Mouse (Mus musculus): ENCODE data around the gene Mlst8. TPM values are rescaled to one million over a fixed set of nuclear protein-coding genes. Genes with fewer than 3 reads are reported as not detected.
A peak's percentile ranks its signal among the peaks of the same experiment; 100 is the strongest.
"Not testable (repeated sequence)": the region's sequence is repeated elsewhere in the genome, so short reads cannot be mapped to it uniquely, and the experiment has no call there.

The Mlst8 gene
- total and polyA plus RNA-seq, 2 experiments from 2014 or later, result 26.3 to 55.3 TPM

DNA sequence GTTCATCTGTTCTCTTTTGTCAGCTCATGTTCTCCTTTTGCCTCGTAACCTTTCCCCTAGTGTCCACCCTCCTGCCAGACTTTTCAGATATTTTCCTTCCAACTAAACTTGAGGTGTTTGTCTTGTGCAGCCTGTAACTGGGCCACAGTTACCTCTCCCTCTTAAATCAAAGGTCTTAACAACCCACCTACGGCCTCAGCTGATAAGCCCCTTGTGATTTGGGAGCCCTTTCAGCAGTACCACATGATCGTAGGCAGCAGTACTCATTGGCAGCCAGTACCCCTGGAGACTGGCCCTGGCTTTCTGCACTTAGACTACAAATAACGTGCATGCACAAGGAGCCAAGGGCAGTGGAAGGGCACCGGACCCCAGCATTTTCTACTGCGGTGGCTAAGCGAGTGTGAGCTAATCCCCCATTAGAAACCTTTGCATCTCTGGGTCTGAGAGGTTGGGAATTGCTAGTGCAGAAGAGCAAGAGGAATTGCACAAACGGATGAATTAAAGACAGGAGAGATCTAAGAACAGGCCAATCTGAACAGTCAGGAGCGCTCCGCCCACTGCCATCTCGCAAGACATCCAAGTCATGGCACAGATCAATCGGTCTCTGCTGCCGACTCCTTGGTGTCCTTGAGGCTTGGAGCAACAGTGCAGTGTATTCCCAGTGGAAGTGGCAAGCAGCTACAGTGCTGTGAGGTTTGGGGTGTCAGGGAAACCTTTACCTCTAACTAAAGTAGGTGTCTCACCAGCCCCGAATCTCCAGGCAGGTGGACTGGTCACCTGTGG lies 49.5 kb downstream of the Mlst8 start:
- peak overlapping the region; percentile 45; the same call in 1 of the 2 replicates for H3K27ac ChIP-seq
- no peak overlapping the region for H3K4me2 ChIP-seq (ENCODE audit: low read depth, low read length)
- DNase-seq (ENCODE audit: low spot score), result peak; percentile 32
- H3K4me3 ChIP-seq (ENCODE audit: low read length), result no peak overlapping the region
- H3K9me3 ChIP-seq (ENCODE audit: low read length), result no peaks in the 10 kb centered on the region
- H3K27me3 ChIP-seq (ENCODE audit: insufficient read depth, low read length), result no peaks in the 10 kb centered on the region
- ATAC-seq, result no peak
- H3K4me1 ChIP-seq (ENCODE audit: insufficient read depth, low read length), result no peaks in the 10 kb centered on the region
- no peak overlapping the region for H3K9ac ChIP-seq (replicated peaks; ENCODE audit: low read length)
- no peak for TF ChIP-seq CTCF (IDR thresholded peaks at IDR 0.05; ENCODE audit: low read depth)
- peaks cover 5% of the 10 kb centered on the region; the same call in 1 of the 2 replicates for H3K36me3 ChIP-seq (ENCODE audit: insufficient read depth, low read length)
- 74% methylated on average over 14 of the region's 14 CpGs for WGBS

DNA sequence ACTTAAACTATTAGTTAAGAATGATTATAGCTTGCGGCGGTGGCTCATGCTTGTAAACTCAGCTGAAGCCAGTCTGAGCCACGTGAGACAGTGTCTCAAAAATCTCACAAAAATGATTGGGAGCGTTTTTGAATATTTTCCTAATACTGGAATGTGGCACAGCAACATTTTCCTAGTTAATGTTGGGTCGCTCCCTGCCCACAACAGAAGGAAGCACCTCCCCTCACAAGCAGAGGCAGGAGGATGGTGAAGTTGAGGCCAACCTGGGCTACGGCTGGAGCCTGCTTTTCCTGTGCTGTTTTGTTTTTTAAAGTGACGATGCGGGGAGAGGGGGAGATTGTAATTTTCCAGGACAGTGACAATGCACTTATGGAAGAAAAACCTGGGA lies 51.7 kb downstream of the Mlst8 start:
- WGBS, result 2% methylated on average over 8 of the region's 8 CpGs

DNA sequence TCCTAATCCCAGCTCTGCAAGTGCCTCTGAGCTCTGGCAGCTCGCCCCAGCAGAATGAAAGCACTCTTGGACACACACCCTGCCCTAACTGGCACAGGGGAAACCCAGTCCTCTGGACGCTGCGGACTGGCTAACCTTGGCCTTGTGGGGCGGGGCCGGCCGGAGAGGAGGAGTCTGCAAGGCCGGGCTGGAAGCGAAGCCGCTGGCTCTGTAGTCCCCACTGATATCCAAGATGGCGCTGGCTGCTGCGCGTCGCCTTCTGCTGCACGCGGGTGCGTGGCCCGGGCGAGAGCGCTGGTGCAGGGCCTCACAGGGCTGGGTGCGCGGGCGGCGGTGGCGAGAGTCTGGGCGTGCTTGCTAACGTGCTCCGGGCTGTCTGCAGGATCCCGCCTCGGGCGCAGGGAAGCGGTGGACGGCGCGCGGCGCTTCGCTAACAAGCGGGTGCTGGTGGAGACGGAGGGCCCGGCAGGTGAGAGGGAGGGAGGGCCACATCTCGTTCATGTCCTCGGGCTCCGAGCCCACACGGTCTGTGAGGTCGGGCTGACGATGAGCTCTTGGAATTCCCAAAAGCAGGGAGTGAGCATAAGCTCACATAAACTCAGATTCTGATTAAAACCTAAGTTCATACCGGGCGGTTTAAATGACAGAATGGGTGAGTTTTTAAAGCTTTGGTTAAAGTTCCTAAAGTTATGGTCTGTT lies 52.3 kb downstream of the Mlst8 start, which contains the start of gene Eci1:
Gene Eci1, plus strand, starts transcription at position 171 of the 699 bp plus-strand sequence.
- Histone ChIP-seq H3K36me3 (ENCODE audit: insufficient read depth, low read length) (peaks cover 25% of the 10 kb centered on the region), H3K4me3 (ENCODE audit: low read length) (peak within 1 kb of the TSS; percentile 71), H3K9ac (replicated peaks; ENCODE audit: low read length) (peak within 1 kb of the TSS; percentile 80), H3K4me2 (ENCODE audit: low read depth, low read length) (peak within 1 kb of the TSS; percentile 71), H3K27me3 (ENCODE audit: insufficient read depth, low read length) (no peaks in the 10 kb centered on the region), H3K9me3 (ENCODE audit: low read length) (no peaks in the 10 kb centered on the region), H3K4me1 (ENCODE audit: insufficient read depth, low read length) (no peaks in the 10 kb centered on the region), H3K27ac (peak within 1 kb of the TSS; percentile 96)
- DNase-seq (ENCODE audit: low spot score), result peak; percentile 94
- no peak for TF ChIP-seq CTCF (IDR thresholded peaks at IDR 0.05; ENCODE audit: low read depth)
- ATAC-seq, result peak; percentile 99
- under 1% methylated on average over 48 of the region's 48 CpGs for WGBS

More for the DNA sequence above, 51.7 kb downstream of the Mlst8 start:
- H3K36me3 ChIP-seq (ENCODE audit: insufficient read depth, low read length), result peaks cover 20% of the 10 kb centered on the region
- no peaks in the 10 kb centered on the region for H3K4me1 ChIP-seq (ENCODE audit: insufficient read depth, low read length)
- ATAC-seq (no peak), DNase-seq (ENCODE audit: low spot score) (no peak)
- H3K27me3 ChIP-seq (ENCODE audit: insufficient read depth, low read length), result no peaks in the 10 kb centered on the region
- H3K9ac ChIP-seq (replicated peaks; ENCODE audit: low read length), result peak overlapping the region; percentile 80; the same call in 1 of the 2 replicates
- no peak for TF ChIP-seq CTCF (IDR thresholded peaks at IDR 0.05; ENCODE audit: low read depth)
- no peaks in the 10 kb centered on the region for H3K9me3 ChIP-seq (ENCODE audit: low read length)
- H3K27ac ChIP-seq, result peak overlapping the region; percentile 96; the same call in 1 of the 2 replicates
- peak overlapping the region; percentile 71 for H3K4me2 ChIP-seq (ENCODE audit: low read depth, low read length)
- H3K4me3 ChIP-seq (ENCODE audit: low read length), result peak overlapping the region; percentile 71

DNA sequence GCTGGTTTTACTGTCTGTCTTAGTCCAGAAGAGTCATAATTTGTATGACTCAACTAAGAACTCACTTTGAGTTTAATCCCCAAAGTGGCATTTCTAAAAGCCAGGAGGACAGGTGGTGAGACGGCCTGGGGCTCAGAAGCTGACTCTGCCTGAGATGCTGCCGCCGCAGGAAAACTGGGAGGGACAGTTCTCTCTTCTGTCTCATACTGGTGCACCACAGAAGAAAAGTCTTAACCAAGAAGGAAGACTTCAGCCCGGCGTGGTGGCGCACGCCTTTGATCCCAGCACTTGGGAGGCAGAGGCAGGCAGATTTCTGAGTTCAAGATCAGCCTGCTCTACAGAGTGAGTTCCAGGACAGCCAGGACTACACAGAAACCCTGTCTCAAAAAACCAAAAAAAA lies 53.0 kb downstream of the Mlst8 start:
- no peak overlapping the region for H3K4me3 ChIP-seq (ENCODE audit: low read length)
- peaks cover 32% of the 10 kb centered on the region for H3K36me3 ChIP-seq (ENCODE audit: insufficient read depth, low read length)
- H3K9ac ChIP-seq (replicated peaks; ENCODE audit: low read length), result no peak overlapping the region; the same call in 1 of the 2 replicates
- peak overlapping the region; percentile 96; the same call in 1 of the 2 replicates for H3K27ac ChIP-seq
- ATAC-seq (no peak), DNase-seq (ENCODE audit: low spot score) (no peak)
- no peaks in the 10 kb centered on the region for H3K4me1 ChIP-seq (ENCODE audit: insufficient read depth, low read length)
- no peaks in the 10 kb centered on the region for H3K9me3 ChIP-seq (ENCODE audit: low read length)
- no peak for TF ChIP-seq CTCF (IDR thresholded peaks at IDR 0.05; ENCODE audit: low read depth)
- H3K27me3 ChIP-seq (ENCODE audit: insufficient read depth, low read length), result no peaks in the 10 kb centered on the region
- H3K4me2 ChIP-seq (ENCODE audit: low read depth, low read length), result peak overlapping the region; percentile 71; the same call in 1 of the 2 replicates
- WGBS, result 86% methylated on average over 7 of the region's 7 CpGs

DNA sequence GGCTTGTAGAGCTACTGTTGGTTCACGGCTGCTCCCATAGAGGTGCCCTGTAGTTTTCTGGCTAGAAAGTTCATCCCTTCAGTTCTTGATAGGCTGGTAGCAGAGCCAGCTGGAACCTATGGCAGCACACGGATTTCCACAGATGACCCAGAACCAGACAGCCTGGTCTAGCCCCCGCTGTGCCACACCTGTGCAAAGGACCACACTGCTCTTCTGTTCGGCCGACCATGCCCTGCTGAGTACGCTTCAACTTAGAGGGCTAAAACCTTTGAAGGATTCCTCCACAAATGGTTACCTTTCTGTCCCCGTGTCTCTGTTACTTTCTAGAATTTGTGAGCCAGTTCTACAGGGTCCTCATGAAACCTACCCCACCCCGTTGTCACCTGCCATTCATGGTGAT lies 53.6 kb downstream of the Mlst8 start:
- 86% methylated on average over 4 of the region's 8 CpGs for WGBS
- not testable (repeated sequence) for H3K27me3 ChIP-seq (ENCODE audit: insufficient read depth, low read length); ATAC-seq; H3K9ac ChIP-seq (replicated peaks; ENCODE audit: low read length); H3K4me2 ChIP-seq (ENCODE audit: low read depth, low read length); H3K9me3 ChIP-seq (ENCODE audit: low read length); H3K4me1 ChIP-seq (ENCODE audit: insufficient read depth, low read length); DNase-seq (ENCODE audit: low spot score); H3K27ac ChIP-seq; H3K4me3 ChIP-seq (ENCODE audit: low read length)
- peaks cover 38% of the 10 kb centered on the region for H3K36me3 ChIP-seq (ENCODE audit: insufficient read depth, low read length)

DNA sequence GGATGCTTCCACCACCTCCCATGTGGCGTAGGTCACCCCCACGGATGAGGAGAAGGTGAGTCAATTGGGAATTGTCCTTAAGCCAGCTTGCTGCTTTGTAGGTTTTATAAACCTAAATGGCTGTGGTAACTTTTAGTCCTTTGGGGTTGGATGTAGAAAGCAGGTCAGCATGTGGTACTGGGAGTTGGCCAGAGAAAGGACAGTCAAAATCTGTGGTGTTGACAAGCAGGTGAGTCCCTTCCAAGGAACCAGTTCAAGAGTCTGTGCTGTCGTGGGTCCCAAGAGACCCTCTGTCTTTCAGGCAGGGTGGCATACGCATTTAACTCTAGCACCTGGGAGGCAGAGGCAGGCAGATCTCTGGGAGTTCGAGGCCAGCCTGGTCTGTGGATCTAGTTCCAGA lies 54.4 kb downstream of the Mlst8 start:
- no peak for TF ChIP-seq CTCF (IDR thresholded peaks at IDR 0.05; ENCODE audit: low read depth)
- Histone ChIP-seq H3K4me3 (ENCODE audit: low read length) (no peak overlapping the region), H3K27me3 (ENCODE audit: insufficient read depth, low read length) (no peaks in the 10 kb centered on the region), H3K27ac (no peak overlapping the region), H3K9ac (replicated peaks; ENCODE audit: low read length) (no peak overlapping the region), H3K4me1 (ENCODE audit: insufficient read depth, low read length) (no peaks in the 10 kb centered on the region), H3K9me3 (ENCODE audit: low read length) (no peaks in the 10 kb centered on the region), H3K36me3 (ENCODE audit: insufficient read depth, low read length) (peaks cover 46% of the 10 kb centered on the region), H3K4me2 (ENCODE audit: low read depth, low read length) (no peak overlapping the region)
- ATAC-seq (no peak), DNase-seq (ENCODE audit: low spot score) (no peak)
- WGBS, result 92% methylated on average over 5 of the region's 5 CpGs

Other genes starting within 250 kb of the Mlst8 start
- 6.8 and 10.2 TPM in 2 replicates for gene Ccnf, start 227.6 kb downstream of the Mlst8 start, total RNA-seq (2014; rRNA removed)
- 7.1 and 7.6 TPM in 2 replicates for gene Ccnf, start 227.6 kb downstream of the Mlst8 start, polyA plus RNA-seq (2015; fragmentation: Nextera tagmentation; extraction: Ambion mirVana)
- gene Abca17, start 128.0 kb downstream of the Mlst8 start, total RNA-seq (2014; rRNA removed), result 0.90 and 1.5 TPM in 2 replicates
- 1.0 and 1.2 TPM in 2 replicates for gene Abca17, start 128.0 kb downstream of the Mlst8 start, polyA plus RNA-seq (2015; fragmentation: Nextera tagmentation; extraction: Ambion mirVana)
- 98.9 and 102 TPM in 2 replicates for gene Abca3, start 127.1 kb downstream of the Mlst8 start, total RNA-seq (2014; rRNA removed)
- gene Abca3, start 127.1 kb downstream of the Mlst8 start, polyA plus RNA-seq (2015; fragmentation: Nextera tagmentation; extraction: Ambion mirVana), result 26.1 and 27.3 TPM in 2 replicates
- 234 and 244 TPM in 2 replicates for gene Rnps1, start 64.5 kb downstream of the Mlst8 start, total RNA-seq (2014; rRNA removed)
- gene Rnps1, start 64.5 kb downstream of the Mlst8 start, polyA plus RNA-seq (2015; fragmentation: Nextera tagmentation; extraction: Ambion mirVana), result 287 and 295 TPM in 2 replicates
- gene Eci1, start 52.4 kb downstream of the Mlst8 start, total RNA-seq (2014; rRNA removed), result 45.2 and 47.9 TPM in 2 replicates
- 56.8 and 60.6 TPM in 2 replicates for gene Eci1, start 52.4 kb downstream of the Mlst8 start, polyA plus RNA-seq (2015; fragmentation: Nextera tagmentation; extraction: Ambion mirVana)
- gene Dnase1l2, start 36.0 kb downstream of the Mlst8 start, total RNA-seq (2014; rRNA removed), result 4.7 and 7.0 TPM in 2 replicates
- 0.71 and 1.1 TPM in 2 replicates for gene Dnase1l2, start 36.0 kb downstream of the Mlst8 start, polyA plus RNA-seq (2015; fragmentation: Nextera tagmentation; extraction: Ambion mirVana)
- gene E4f1, start 8.8 kb downstream of the Mlst8 start, total RNA-seq (2014; rRNA removed), result 32.4 and 36.3 TPM in 2 replicates
- 28.0 and 33.5 TPM in 2 replicates for gene E4f1, start 8.8 kb downstream of the Mlst8 start, polyA plus RNA-seq (2015; fragmentation: Nextera tagmentation; extraction: Ambion mirVana)
- gene Pgp, start 8.7 kb downstream of the Mlst8 start, total RNA-seq (2014; rRNA removed), result 71.7 and 74.1 TPM in 2 replicates
- gene Pgp, start 8.7 kb downstream of the Mlst8 start, polyA plus RNA-seq (2015; fragmentation: Nextera tagmentation; extraction: Ambion mirVana), result 94.1 and 97.6 TPM in 2 replicates
- gene Bricd5, start 5.2 kb downstream of the Mlst8 start, total RNA-seq (2014; rRNA removed), result 0.47 and 4.0 TPM in 2 replicates
- gene Bricd5, start 5.2 kb downstream of the Mlst8 start, polyA plus RNA-seq (2015; fragmentation: Nextera tagmentation; extraction: Ambion mirVana), result 1.3 and 1.4 TPM in 2 replicates
- gene Caskin1, start 9.5 kb upstream of the Mlst8 start, total RNA-seq (2014; rRNA removed), result 152 and 163 TPM in 2 replicates
- 42.1 and 43.7 TPM in 2 replicates for gene Caskin1, start 9.5 kb upstream of the Mlst8 start, polyA plus RNA-seq (2015; fragmentation: Nextera tagmentation; extraction: Ambion mirVana)
- gene Traf7, start 48.9 kb upstream of the Mlst8 start, total RNA-seq (2014; rRNA removed), result 159 and 165 TPM in 2 replicates
- 64.0 and 66.1 TPM in 2 replicates for gene Traf7, start 48.9 kb upstream of the Mlst8 start, polyA plus RNA-seq (2015; fragmentation: Nextera tagmentation; extraction: Ambion mirVana)
- 2.7 and 4.0 TPM in 2 replicates for gene Rab26, start 55.1 kb upstream of the Mlst8 start, total RNA-seq (2014; rRNA removed)
- 10.6 and 14.7 TPM in 2 replicates for gene Rab26, start 55.1 kb upstream of the Mlst8 start, polyA plus RNA-seq (2015; fragmentation: Nextera tagmentation; extraction: Ambion mirVana)
- gene Pkd1, start 70.8 kb upstream of the Mlst8 start, total RNA-seq (2014; rRNA removed), result 87.9 and 99.2 TPM in 2 replicates
- 14.9 and 16.0 TPM in 2 replicates for gene Pkd1, start 70.8 kb upstream of the Mlst8 start, polyA plus RNA-seq (2015; fragmentation: Nextera tagmentation; extraction: Ambion mirVana)
- 98.0 and 114 TPM in 2 replicates for gene Tsc2, start 153.6 kb upstream of the Mlst8 start, total RNA-seq (2014; rRNA removed)
- 45.7 and 51.2 TPM in 2 replicates for gene Tsc2, start 153.6 kb upstream of the Mlst8 start, polyA plus RNA-seq (2015; fragmentation: Nextera tagmentation; extraction: Ambion mirVana)
- gene Nthl1, start 153.6 kb upstream of the Mlst8 start, total RNA-seq (2014; rRNA removed), result 4.2 and 5.6 TPM in 2 replicates
- 7.2 and 7.8 TPM in 2 replicates for gene Nthl1, start 153.6 kb upstream of the Mlst8 start, polyA plus RNA-seq (2015; fragmentation: Nextera tagmentation; extraction: Ambion mirVana)
- 72.8 and 91.1 TPM in 2 replicates for gene Slc9a3r2, start 171.2 kb upstream of the Mlst8 start, total RNA-seq (2014; rRNA removed)
- gene Slc9a3r2, start 171.2 kb upstream of the Mlst8 start, polyA plus RNA-seq (2015; fragmentation: Nextera tagmentation; extraction: Ambion mirVana), result 57.6 and 60.6 TPM in 2 replicates
- 0.78 TPM in 1 of 2 replicates, not detected in the other for gene Npw, start 179.4 kb upstream of the Mlst8 start, total RNA-seq (2014; rRNA removed)
- gene Npw, start 179.4 kb upstream of the Mlst8 start, polyA plus RNA-seq (2015; fragmentation: Nextera tagmentation; extraction: Ambion mirVana), result 0.65 and 0.81 TPM in 2 replicates
- 40.9 and 47.0 TPM in 2 replicates for gene Zfp598, start 190.6 kb upstream of the Mlst8 start, total RNA-seq (2014; rRNA removed)
- gene Zfp598, start 190.6 kb upstream of the Mlst8 start, polyA plus RNA-seq (2015; fragmentation: Nextera tagmentation; extraction: Ambion mirVana), result 14.2 and 14.6 TPM in 2 replicates
- gene Syngr3, start 210.9 kb upstream of the Mlst8 start, total RNA-seq (2014; rRNA removed), result 331 and 347 TPM in 2 replicates
- 280 and 294 TPM in 2 replicates for gene Syngr3, start 210.9 kb upstream of the Mlst8 start, polyA plus RNA-seq (2015; fragmentation: Nextera tagmentation; extraction: Ambion mirVana)
- gene Gfer, start 217.1 kb upstream of the Mlst8 start, total RNA-seq (2014; rRNA removed), result 21.1 and 26.1 TPM in 2 replicates
- 39.7 and 41.4 TPM in 2 replicates for gene Gfer, start 217.1 kb upstream of the Mlst8 start, polyA plus RNA-seq (2015; fragmentation: Nextera tagmentation; extraction: Ambion mirVana)
- 6.1 and 8.1 TPM in 2 replicates for gene Noxo1, start 217.2 kb upstream of the Mlst8 start, total RNA-seq (2014; rRNA removed)
- 1.4 and 2.2 TPM in 2 replicates for gene Noxo1, start 217.2 kb upstream of the Mlst8 start, polyA plus RNA-seq (2015; fragmentation: Nextera tagmentation; extraction: Ambion mirVana)
- gene Tbl3, start 228.6 kb upstream of the Mlst8 start, total RNA-seq (2014; rRNA removed), result 53.2 and 55.2 TPM in 2 replicates
- gene Tbl3, start 228.6 kb upstream of the Mlst8 start, polyA plus RNA-seq (2015; fragmentation: Nextera tagmentation; extraction: Ambion mirVana), result 43.5 and 49.2 TPM in 2 replicates
- gene Rnf151, start 239.0 kb upstream of the Mlst8 start, total RNA-seq (2014; rRNA removed), result not detected in 2 replicates
- gene Rnf151, start 239.0 kb upstream of the Mlst8 start, polyA plus RNA-seq (2015; fragmentation: Nextera tagmentation; extraction: Ambion mirVana), result not detected in 2 replicates
- 2,181 and 2,600 TPM in 2 replicates for gene Rps2, start 239.0 kb upstream of the Mlst8 start, total RNA-seq (2014; rRNA removed)
- gene Rps2, start 239.0 kb upstream of the Mlst8 start, polyA plus RNA-seq (2015; fragmentation: Nextera tagmentation; extraction: Ambion mirVana), result 809 and 820 TPM in 2 replicates
- 135 and 157 TPM in 2 replicates for gene Ndufb10, start 245.4 kb upstream of the Mlst8 start, total RNA-seq (2014; rRNA removed)
- 353 and 356 TPM in 2 replicates for gene Ndufb10, start 245.4 kb upstream of the Mlst8 start, polyA plus RNA-seq (2015; fragmentation: Nextera tagmentation; extraction: Ambion mirVana)
- gene Rpl3l, start 248.7 kb upstream of the Mlst8 start, total RNA-seq (2014; rRNA removed), result 1.3 TPM in 1 of 2 replicates, not detected in the other
- gene Rpl3l, start 248.7 kb upstream of the Mlst8 start, polyA plus RNA-seq (2015; fragmentation: Nextera tagmentation; extraction: Ambion mirVana), result 0.41 and 0.52 TPM in 2 replicates

Measured in hindbrain, postnatal 0 days (tissue).